Mouse (Mus musculus): ENCODE data around the gene 1700001C19Rik.

1700001C19Rik gene

DNA sequence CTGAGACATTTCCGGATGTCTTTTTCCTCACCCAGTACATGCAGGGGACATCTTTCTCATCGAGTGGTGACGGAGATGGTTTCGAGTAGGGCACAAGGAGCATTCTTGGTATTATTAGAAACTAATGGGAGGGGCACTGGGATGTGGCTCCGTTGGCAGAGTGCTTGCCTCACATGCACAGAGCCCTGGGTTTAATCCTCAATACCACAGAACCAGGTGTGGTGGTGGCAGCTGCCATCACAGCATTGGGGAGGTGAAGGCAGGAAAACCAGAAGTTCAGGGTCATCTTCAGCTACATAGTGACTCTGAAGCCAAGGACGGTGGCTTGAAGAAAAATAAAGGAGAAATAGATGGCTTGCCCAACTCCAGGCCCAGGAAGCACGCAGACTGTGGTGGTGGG is 25.0 kb upstream of the 1700001C19Rik start:
- in situ Hi-C loops (cut with MboI): no loop called here

DNA sequence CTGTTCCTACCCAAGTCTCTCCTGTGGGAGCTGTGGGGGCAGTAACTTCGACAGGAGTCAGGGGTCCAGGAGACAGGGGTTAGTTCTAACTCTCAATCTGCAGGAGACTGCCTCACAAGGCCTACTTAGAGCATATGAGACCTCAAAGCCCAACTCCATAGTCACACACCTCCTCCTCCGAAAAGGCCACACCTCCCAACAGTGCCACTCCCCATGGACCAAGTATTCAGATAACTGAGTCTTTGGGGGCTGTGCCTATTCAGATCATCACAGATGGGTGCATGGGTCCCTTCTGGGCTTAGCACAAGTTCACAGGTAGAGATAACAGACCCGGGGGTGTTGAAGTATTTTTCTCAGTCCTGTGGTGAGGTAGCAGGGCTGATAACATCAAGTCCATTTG is 24.5 kb upstream of the 1700001C19Rik start:
- in situ Hi-C loops (cut with MboI): no loop called here

DNA sequence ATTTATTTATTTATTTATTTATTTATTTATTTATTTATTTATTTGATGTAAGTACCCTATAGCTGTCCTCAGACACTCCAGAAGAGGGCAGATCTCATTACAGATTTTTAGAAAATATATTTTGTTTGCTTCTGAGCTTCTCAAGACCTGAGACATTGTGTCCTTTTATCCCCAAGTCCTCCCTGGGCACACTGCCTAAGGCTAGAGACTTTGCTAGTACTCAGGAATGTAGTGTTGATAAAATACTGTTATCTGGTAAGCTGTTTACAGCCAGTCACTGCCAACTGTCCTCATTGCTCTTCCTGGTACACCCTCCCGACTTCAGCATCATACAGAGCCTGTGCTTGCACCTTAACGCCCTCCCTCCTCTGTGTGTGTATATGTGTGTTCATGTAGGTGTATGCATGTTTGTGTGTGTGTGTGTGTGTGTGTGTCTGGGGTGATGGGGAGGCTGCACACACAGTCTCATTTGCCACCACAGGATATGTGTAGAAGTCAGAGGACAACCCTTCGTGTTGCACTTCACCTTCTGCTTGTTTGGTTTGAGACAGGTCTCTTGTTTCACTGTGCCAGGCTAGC is 22.3 kb upstream of the 1700001C19Rik start:
- in situ Hi-C loops (cut with MboI): no loop called here

DNA sequence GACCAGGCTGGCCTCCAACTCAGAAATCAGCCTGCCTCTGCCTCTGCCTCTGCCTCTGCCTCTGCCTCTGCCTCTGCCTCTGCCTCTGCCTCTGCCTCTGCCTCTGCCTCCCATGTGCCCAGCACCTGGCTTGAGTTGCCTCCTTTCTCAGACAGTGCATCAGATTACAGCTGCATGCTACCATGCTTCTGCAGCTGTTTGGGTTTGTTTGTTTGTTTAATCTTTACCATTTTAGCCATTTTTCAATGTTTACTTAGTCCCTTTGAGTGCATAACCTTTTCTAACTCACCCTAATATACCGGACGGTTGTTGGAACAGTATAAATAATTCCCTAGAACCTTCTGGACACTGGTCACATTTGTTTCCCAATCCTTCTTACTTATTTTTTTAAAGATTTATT is 21.8 kb upstream of the 1700001C19Rik start:
- in situ Hi-C loops (cut with MboI): no loop called here

DNA sequence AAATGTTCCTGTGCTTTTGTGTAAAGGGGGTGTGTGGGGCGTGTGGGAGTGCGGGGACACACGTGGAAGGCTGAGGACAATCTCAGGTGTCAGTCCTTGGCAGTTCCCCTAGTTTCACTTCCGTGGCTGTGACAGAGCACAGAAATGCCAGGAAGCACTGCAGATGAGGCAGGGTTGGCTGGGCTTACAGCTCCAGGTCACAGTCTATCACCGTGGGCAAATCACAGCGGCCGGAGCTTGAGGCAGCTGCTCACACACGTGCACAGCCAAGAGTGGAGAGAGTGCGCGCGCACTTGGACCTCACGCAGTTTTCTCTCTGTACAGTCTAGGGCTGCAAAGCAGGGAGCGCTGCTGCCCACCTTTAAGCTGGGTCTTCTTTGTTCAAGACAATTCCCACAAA is 21.1 kb upstream of the 1700001C19Rik start:
- in situ Hi-C loops (cut with MboI): no loop called here

DNA sequence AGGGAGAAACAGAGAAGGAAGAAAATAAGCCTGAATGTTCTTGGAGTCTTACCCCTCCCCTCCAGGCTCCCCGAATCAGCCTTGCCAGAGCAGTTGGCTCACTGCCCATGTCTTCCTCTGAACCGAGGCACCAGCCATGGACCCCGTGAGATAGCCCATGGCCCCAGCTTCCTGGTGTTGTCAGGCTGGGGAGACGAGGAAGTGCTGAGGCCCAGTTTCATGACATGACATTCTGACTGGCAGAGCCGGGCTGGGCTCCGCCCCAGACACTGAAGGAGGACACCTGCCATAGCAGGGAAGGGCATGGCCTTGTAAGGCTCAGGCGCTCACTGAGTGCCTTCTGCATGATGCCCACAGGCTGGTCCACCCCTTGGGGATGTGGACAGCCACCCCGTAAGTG is 17.5 kb upstream of the 1700001C19Rik start:
- in situ Hi-C loops (cut with MboI): no loop called here

DNA sequence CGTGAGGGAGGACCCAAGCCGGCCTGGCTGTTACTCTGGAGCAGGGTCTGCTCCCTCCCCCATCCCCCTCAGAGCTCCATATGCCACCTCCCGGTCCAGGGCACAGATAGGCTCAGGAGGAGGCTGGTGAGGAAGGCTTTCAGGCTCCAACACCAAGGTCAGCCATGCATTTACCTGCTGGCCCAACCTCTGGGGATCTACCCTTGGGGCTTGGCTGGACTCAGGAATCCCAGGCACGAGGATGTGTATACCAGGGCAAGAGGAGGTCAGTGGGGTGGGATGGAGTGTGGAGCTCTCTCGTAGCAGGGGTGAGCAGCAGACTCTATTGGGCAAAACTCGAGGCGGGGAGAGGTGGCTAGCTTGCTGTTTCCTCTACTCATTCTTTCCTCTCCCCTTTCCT is 15.7 kb upstream of the 1700001C19Rik start:
- in situ Hi-C loops (cut with MboI): no loop called here

DNA sequence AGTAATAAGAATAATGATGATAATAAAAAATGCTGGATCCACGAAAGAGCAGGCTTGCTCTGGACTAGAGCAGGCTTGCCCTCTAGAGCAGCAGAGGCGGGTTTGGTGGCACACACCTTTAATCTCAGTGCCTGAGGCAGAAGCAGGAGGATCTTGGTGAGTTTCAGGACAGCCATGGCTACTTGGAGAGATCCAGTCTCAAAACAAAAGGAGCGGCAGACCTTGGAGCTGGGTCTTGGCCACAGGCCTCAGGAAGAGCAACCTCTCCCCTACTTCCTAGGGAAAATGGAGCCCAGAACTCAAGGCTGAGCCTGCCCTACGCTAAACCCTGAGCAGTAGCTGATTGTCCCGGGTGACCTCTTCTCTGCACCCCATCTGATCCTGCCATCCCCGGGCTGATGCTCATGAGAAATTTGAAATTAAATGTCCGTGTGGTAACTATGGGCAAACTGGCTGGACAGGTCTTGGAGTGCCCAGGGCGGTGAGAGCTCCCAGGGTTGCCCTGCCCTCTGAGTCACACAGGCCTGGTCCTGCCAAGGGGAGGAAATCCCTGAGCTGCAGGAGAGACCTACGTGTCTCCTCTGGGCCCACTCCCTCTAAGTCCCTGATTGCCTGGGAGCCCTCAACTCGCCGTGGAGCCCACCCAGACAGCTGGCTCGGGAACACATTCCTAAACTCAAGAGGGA is 13.8 kb upstream of the 1700001C19Rik start:
- in situ Hi-C loops (cut with MboI): no loop called here

DNA sequence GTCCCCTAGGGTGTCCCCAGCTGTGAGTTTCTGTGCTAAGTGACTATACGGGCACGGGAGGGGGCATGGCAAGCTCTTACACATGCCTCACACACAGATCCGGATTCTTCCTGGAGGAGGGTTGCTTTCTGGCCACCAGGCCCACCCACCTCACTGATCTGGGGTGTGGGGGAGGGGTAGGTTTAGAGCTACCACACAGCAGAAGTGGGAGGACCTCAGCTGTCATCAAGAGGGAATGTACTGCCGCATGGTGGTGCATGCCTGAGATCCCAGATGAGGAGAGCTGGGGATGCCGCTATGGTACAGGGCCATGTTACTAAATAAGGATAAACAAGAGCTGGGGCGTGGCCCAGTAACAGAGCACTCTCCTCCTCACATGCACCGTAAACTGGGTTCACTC is 13.1 kb upstream of the 1700001C19Rik start:
- in situ Hi-C loops (cut with MboI): no loop called here

DNA sequence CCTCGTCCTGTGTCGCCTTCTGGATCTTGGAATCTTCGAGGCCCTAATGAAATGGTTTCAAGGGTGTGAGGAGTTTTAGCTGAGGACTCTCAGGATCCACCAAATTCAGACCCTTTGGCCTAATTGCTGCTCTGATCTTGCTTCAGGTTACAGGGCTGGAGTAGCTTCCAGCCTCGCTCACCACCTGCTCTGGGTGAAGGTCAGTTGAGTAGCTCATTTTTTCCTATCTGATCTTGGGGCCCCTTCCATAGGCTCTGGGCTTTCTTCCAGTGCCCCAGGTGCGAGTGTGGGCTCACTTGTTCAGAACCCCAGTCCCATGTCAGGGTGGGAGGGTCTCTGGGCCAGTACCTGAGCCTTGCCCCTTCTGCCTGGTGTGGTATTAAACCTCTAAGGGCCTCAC is 12.3 kb upstream of the 1700001C19Rik start:
- in situ Hi-C loops (cut with MboI): no loop called here

DNA sequence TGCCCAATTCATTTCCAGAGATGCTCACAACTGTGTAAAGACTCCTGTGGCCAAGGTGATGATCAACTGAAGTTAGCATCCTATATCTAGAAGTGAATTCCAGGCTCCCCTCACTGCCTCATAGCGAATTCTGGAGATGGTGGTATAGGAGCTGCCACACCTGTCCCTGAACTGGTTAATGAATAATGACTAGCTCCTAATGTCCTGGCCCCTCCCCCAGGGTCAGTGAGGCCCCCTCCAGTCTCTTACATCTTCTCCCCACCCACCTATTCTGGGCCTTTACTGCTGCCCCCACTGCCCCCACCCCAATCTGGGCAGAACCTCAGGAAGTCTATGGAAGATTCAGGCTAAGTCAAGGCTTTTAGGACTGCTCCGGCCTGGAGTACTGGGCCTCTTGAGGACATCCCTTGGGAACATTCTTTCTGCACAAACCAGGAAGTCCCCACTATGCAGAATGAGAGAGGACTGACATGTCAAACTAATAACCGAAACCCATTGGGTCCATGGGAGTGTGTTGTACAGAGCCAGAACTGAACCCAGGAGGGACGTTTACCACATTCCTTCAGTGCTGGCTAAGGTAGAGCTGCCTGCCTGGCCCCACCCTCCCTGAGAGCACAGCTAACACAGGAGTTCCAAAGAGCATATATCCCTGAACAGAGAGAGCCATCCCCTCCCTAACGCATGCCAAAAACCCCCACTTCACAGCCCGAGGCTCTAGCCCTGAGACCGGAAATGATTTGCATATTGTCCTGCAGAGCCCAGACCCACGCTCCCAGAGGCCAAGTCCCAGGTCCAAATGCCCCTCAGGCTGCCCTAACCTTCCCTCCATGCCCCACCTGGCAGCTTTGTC is 11.6 kb upstream of the 1700001C19Rik start:
- in situ Hi-C loops (cut with MboI): no loop called here

DNA sequence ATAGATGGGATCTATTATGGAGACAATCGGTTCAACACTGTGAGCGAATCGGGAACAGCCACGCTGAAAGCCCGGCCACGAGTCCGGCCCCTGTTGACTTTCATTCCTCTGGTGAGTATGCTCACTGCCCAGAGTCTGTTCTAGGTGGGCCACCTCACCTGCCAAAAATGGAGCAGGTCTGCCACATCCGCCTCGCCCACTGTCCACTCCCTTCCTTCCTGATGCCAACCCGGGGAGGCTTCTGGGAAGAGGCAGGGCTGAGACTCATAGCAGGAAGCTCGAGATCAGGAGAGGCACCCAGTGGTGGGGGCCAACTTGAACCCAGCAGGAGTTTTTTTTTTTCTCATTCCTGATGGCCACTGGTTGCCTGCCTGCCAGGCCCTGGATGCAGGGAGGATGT is 9.4 kb upstream of the 1700001C19Rik start:
- in situ Hi-C loops (cut with MboI): no loop called here

DNA sequence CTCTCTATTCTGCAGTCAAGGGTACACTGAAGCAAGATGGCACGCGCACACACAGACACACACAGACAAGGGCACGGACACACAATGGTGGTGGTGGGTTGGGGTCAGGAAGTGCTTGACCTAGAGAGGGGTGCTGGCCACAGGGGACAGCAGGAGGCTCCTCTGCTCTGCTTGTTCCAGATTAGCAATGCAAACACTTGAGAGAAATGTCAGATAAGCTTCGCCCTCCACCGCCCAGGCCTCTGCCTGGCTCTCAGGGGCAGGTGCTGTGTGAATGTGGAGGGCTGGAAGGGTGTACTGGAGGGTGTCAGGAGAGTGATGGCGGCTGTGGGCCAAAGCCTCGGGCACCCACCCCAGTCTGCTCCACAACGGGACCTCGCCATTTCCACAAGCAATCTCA is 8.8 kb upstream of the 1700001C19Rik start:
- in situ Hi-C loops (cut with MboI): no loop called here

DNA sequence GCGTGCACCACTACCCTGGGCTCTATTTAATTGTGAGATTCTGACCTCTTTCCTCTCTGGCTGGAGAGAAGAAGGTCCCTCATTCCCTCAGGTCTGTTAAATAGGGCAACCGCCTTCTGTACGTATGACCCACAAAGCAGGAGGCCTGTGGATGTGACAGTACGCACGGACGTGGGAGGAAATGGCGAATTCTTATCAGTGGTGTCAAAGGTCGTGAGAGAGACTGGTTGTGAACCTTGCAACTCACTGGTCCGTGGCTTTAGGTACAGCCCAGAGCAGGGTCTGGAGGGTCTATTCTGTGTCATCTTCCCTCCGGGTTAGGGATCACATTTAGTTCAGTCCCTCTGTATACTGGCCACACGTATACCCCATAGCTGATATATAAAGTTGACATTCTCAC is 8.3 kb upstream of the 1700001C19Rik start:
- in situ Hi-C loops (cut with MboI): no loop called here

DNA sequence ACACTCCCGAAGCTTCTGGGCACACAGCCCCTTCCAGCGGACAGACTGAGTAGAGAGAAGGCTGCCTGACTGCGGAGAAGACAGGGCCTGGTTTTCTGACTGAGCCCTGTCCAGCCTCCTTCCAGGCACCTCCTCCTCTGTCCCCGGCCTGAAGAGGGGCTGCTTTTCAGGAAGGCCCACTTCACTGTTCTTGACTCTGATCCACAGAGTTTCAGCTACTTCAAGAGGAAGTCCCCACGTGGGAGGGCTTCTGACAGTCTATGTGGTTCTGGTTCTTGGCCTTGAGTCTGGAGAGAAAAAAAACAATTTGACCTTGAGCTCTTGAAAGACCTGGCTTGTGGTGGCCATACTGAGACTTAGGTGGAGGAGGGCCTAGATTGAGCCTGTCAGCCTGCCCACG is 6.9 kb upstream of the 1700001C19Rik start:
- in situ Hi-C loops (cut with MboI): no loop called here

DNA sequence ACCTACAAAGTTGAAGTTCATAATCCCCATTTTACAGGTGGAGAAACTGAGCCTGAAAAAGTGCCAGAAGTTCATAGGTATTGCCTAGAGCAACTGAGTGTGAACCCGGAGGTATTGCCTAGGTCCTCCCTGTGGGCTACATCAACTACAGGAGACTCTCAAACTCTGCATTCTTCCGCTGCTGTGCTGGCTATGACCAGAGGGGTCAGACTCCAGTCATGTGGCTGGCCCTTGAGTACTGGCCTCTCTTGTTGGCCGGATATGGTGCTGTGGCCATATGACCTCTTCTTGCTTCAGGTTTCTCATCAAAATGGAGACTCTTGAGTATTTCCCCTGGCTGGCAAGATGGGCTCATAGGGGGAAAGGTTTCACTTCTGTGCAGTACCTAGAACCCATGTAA is 5.1 kb upstream of the 1700001C19Rik start:
- in situ Hi-C loops (cut with MboI): no loop called here

DNA sequence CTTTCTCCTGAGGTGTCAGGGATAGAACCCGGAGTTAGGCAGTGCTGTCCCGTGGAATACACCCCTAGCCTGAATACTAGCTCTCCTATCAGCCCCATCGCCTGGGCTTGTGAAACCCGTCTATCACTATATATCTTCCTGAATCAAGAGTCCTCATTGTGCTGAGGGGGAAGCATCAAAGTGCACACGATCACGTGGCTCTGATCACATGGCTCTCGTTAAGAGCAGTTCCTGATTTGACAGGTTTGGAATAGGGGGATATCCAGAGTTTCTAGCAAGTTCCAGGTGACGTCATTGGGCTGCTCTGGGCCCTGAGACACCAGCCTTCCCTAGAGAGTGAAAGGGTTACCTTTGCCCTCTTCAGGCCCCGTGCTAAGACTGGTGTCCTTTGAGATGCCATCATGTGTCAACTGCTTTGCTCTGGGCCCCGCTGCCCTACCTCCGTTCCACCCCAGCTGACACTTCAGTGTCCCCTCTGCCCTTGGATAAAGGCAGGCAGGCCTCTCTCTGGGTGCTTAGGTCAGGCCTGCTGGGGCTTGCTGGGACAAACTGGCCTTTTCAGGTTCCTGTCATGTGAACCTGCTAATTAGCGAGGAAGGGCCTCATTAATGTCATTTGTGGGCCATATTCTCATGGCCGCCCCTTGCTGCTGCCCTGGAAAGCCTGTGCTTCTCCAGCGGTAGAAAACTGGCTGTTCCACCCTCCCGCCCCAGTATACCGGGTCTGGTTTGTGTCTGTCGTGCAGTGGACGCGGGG is 4.3 kb upstream of the 1700001C19Rik start:
- in situ Hi-C loops (cut with MboI): no loop called here

DNA sequence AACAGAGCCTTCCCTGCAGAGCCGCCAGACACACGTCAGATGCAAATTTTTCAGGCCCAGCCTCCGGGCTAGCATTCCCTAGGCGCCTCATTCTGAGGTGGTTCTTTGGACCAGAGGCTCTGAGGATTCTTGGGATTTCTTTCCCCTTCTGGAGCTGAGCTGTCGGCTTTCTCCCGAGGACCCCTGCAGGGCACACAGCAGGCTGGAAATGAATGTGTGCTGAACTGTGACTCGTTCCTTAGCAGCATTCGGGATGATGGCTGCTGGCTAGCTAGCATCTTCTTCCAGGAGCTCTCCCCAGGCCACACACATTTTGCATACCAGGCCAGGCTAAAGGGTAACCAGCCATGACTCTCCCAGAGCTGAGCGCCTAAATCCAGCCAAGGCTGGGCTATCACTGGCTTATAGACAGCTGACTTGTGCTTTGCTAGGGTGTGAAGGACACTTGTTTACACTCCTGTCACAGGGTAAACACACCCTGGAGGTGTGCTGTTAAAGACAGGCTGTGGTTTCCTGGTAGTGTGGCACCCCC is 3.2 kb upstream of the 1700001C19Rik start:
- in situ Hi-C loops (cut with MboI): no loop called here

DNA sequence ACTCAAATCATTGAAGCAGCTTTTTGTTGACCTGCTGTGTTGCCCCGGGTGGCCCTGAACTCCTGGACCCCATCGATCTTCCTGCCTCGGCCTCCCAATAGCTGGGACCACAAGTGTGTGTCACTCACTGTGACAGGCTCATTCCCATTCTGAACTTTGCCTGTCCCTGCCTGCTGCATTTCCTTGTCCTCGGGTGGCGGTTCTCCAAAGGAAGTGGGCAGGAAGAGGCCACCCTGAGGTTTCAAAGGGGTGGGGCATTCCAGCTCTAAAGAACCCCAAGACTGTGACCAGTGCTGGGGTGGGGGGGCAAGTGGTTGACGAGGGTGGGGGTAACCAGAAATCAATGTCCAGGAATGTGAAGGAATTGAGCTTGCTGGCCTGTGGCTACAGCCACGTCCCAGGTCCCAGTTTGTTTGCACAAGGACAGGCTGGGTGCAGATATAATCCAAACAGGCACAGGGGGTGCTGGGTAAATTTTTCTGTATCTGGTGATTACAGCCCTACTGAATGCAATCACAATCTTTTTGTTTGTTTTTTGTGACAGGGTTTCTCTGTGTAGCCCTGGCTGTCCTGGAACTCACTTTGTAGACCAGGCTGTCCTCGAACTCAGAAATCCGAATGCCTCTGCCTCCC is 2.3 kb upstream of the 1700001C19Rik start:
- in situ Hi-C loops (cut with MboI): no loop called here

DNA sequence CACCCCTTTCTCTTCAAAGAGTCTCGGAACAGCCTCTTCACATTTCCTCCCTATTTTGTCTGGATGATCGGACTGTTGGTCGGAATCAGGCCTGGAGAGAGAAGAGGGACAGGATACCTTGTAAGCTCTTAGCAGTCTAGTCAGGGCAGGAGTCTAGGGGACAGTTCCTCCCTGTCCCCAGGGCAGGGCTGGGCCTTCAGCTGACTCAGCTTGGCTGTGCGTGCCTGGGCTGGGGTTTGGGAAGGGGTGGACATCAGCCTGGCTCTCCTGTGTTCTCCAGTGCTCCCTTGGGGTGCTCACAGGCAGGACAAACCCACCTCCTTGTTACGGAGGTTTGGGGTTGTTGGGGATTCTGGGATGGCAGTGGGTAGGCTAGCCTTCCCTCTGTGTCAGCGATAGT is 1.4 kb upstream of the 1700001C19Rik start:
- in situ Hi-C loops (cut with MboI): no loop called here

DNA sequence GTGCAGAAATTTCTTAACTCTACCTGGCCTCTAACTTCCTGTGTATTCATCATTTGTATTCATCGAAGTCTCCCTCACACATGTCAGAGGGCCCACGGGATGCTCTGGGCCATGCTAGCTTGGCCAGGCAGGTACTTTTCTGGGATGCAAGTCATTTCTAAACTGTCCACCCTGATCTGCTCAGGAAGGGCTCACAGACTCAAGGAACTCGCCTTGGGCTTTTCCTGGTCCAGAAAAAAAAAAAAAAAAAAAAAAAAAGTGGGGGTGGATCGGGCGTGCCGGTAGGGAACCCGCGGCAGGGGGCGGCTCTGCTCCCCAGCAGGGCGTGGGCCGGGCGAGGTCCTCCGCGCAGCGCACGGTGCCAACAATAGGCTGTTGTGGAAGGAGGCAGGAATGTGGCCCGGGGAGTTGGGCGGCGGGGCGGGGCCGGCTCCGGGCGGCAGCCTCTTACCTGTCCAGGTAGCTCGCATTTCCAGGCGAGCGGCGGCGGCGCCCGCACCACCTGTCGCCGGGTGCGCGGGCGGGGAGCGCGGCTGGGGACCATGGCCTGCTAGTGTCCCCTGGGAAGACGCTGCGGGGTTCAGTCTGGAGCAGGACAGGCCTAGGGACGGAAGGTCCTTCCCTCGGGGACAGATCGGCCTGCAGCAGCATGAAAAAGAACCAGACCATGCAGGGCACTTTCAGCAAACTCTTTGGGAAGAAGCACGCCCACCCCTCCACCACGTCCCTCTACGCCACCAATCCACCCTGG is 845 bp downstream of the 1700001C19Rik start, which contains the start of gene AI661453:
Gene AI661453, plus strand, starts transcription at position 460 of the 751 bp plus-strand sequence.
- in situ Hi-C loops (cut with MboI): no loop called here

All from mature B cell (primary cell).